Mouse (Mus musculus): Measurements from ENCODE around the gene Cab39.

DNA sequence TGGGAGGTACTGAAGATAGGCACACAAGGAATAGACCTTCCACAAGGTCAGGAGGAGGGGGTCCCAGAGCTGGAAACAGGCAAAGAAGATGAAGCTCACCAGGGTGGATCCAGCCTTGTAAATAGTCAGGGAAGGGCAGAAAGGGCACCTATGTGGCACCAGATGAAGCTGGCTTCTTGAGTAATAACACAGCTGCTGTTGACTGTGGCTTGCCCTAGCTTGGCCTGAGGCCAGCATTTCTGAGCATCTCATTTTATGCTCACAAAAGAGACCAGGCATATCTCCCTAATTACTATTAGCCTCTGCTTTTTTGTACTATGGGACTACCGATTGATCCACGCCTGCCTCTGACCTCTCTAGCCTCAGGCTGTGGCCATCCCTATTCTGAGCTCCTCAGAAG, 43.4 kb upstream of the Cab39 start:
- TF ChIP-seq GATA1 (IDR thresholded peaks at IDR 0.05; ENCODE audit: low read length) (no peak), TAL1 (IDR thresholded peaks at IDR 0.05; ENCODE audit: low read length) (no peak)
